Mouse (Mus musculus) heart, embryonic 13.5 days (tissue): ENCODE measurements around the gene Rangrf. TPM values are rescaled to one million over a fixed set of nuclear protein-coding genes. Genes with fewer than 3 reads are reported as not detected.
"Not testable (repeated sequence)": the region's sequence is repeated elsewhere in the genome, so short reads cannot be mapped to it uniquely, and the experiment has no call there.

Experiments used
- ATAC-seq: fragments of 200-750 bp; cut with Nextera tagmentation; 2 replicates; pipeline ENCODE4 v1.8.0; 2017; ENCODE audit warnings: moderate TSS enrichment; ENCODE audit not compliant: insufficient number of reproducible peaks, low FRiP score, low TSS enrichment; ENCODE audit errors: extremely low read depth
- H3K27ac ChIP-seq: fragments of 300-500 bp; sonication (generic); replicated peaks from 2 replicates; pipeline ENCODE4 v1.5.1; 2015; ENCODE audit warnings: moderate library complexity, mild to moderate bottlenecking, inconsistent platforms
- H3K27me3 ChIP-seq: fragments of 300-500 bp; sonication (generic); replicated peaks from 2 replicates; pipeline ENCODE4 v1.6.1; 2015; ENCODE audit warnings: mild to moderate bottlenecking, inconsistent platforms
- H3K36me3 ChIP-seq: fragments of 300-500 bp; sonication (generic); 2 replicates; pipeline ENCODE4 v1.6.1; 2015; ENCODE audit warnings: mild to moderate bottlenecking, inconsistent platforms
- H3K4me1 ChIP-seq: fragments of 300-500 bp; sonication (generic); 2 replicates; pipeline ENCODE4 v1.6.1; 2015; ENCODE audit warnings: inconsistent platforms
- H3K4me2 ChIP-seq: fragments of 300-500 bp; sonication (generic); 2 replicates; pipeline ENCODE4 v1.6.1; 2015; ENCODE audit warnings: inconsistent platforms, mild to moderate bottlenecking, moderate library complexity
- H3K4me3 ChIP-seq: fragments of 300-500 bp; sonication (generic); 2 replicates; pipeline ENCODE4 v1.5.1; 2015; ENCODE audit warnings: moderate library complexity, mild to moderate bottlenecking, inconsistent platforms
- H3K9ac ChIP-seq: fragments of 300-500 bp; sonication (generic); 2 replicates; pipeline ENCODE4 v1.6.1; 2015; ENCODE audit warnings: inconsistent platforms, mild to moderate bottlenecking, moderate library complexity
- H3K9me3 ChIP-seq: fragments of 300-500 bp; sonication (generic); 2 replicates; pipeline ENCODE4 v1.6.1; 2016; ENCODE audit warnings: inconsistent platforms
- WGBS: fragments of 180-500 bp; shearing (Covaris S2); methylation state at CpG from one replicate; pipeline ENCODE4 v1.1.7; 2015; ENCODE audit warnings: mixed read lengths; 5-methylcytosine and 5-hydroxymethylcytosine counted together
- polyA plus RNA-seq: library from polyadenylated mRNA; unstranded; fragments of >200 nt; fragmentation: Nextera tagmentation; extraction: Ambion mirVana; gene quantifications from 2 replicates; pipeline ENCODE4 v1.2.1, GENCODE M21; 2015

Gene Rangrf
- polyA plus RNA-seq, 1 experiment from 2014 or later = 67.9 TPM

DNA sequence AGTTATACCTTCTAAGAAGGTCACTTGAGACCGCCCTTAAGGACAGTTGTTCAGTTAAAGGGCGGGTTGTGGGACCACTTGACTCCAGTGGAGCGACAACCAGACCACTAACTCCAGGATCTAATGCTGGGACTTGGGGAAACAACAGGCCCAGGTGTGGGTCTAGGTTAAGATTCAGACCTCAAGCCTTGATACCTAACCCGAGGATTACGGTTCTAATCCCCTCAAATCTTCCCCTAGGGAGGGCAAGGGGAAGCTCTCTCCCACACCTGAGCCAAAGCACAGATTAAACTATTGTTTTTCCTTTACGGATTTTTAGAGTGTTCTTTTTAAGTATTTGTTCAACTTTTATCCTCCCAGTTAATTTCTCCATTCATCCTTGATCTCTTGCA, 930 bp downstream of the Rangrf start:
- peak overlapping the region; percentile 59 for H3K4me3 ChIP-seq
- no peaks in the 10 kb centered on the region for H3K9me3 ChIP-seq
- peaks cover 7% of the 10 kb centered on the region; the same call in 1 of the 2 replicates for H3K27me3 ChIP-seq
- no peaks in the 10 kb centered on the region for H3K36me3 ChIP-seq
- ATAC-seq = no peak
- H3K4me2 ChIP-seq = peak overlapping the region; percentile 69
- WGBS = 33% methylated on average over 6 of the region's 6 CpGs
- no peak overlapping the region for H3K27ac ChIP-seq
- H3K4me1 ChIP-seq = peaks cover 35% of the 10 kb centered on the region
- peak overlapping the region; percentile 74 for H3K9ac ChIP-seq

DNA sequence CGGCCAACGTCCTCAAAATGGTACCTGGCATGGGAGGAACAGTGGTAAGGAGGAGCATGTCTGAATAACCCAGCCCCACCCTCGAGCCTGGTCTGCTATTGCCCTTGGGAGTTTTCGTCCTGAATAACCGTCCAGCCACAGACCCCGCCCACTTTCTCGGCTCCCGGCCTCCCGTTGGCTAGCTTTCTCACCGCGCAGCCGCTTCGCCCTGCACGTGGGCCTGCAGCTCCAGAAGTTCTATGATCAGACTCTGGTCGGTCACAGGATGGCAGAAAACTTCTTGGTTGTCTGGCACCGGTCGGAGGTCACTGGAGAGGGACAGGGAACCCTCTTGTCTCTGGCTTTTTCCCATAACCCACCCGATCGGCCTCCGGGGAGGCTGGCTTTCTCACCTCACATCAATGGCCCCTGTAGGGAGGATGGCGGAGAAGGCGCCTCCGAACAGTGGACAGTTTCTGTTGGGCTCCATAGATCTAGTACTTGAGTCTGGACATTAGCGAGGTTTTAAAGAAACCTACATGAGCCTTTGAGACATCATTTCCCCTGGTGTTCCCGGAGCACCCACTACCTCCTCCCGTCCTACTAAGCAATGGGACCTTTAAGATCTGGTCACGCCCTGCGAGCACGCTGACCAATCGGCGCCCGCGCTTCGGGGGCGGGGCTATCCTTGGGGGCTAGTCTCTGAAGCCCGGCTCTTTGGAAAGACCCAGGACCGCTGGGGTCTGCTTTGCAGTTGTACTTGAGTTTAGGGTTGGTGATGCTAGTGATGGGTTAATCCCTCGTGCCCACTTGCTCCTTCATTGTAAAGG, 1.5 kb downstream of the Rangrf start:
- H3K4me1 ChIP-seq = peaks cover 38% of the 10 kb centered on the region
- 0% methylated on average over 38 of the region's 38 CpGs for WGBS
- peak; percentile 78 for ATAC-seq
- H3K27ac ChIP-seq = peak overlapping the region; percentile 20; the same call in 1 of the 2 replicates
- H3K36me3 ChIP-seq, H3K9me3 ChIP-seq: not testable (repeated sequence)
- H3K4me2 ChIP-seq = peak overlapping the region; percentile 69
- peak overlapping the region; percentile 59 for H3K4me3 ChIP-seq
- H3K9ac ChIP-seq = peak overlapping the region; percentile 74
- H3K27me3 ChIP-seq = peaks cover 13% of the 10 kb centered on the region; the same call in 1 of the 2 replicates

DNA sequence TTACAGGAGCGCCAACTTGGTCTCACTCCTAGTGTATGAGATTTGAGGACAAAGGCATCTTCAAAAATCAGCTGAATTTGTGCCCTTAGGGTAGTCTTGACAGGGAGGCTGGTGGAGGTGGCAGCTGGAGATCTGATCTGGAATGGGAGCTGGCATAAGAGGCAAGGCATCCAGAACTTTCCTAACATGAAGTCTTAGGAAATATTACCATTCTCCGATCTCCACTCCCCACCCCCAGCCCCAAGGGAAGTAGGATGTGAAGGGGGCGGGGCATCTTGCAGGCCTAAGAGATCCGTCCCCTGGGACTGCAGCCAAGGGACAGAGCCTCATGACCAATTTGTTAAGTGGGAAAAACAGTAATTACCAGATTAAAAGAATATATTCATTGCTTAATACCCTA, 4.8 kb downstream of the Rangrf start:
- H3K4me1 ChIP-seq = peaks cover 49% of the 10 kb centered on the region
- ATAC-seq = no peak
- no peak overlapping the region for H3K27ac ChIP-seq
- no peak overlapping the region for H3K4me2 ChIP-seq
- no peak overlapping the region for H3K9ac ChIP-seq
- H3K27me3 ChIP-seq = peaks cover 8% of the 10 kb centered on the region; the same call in 1 of the 2 replicates
- no peak overlapping the region for H3K4me3 ChIP-seq
- no peaks in the 10 kb centered on the region for H3K36me3 ChIP-seq
- WGBS = 70% methylated on average over 4 of the region's 4 CpGs
- no peaks in the 10 kb centered on the region for H3K9me3 ChIP-seq

DNA sequence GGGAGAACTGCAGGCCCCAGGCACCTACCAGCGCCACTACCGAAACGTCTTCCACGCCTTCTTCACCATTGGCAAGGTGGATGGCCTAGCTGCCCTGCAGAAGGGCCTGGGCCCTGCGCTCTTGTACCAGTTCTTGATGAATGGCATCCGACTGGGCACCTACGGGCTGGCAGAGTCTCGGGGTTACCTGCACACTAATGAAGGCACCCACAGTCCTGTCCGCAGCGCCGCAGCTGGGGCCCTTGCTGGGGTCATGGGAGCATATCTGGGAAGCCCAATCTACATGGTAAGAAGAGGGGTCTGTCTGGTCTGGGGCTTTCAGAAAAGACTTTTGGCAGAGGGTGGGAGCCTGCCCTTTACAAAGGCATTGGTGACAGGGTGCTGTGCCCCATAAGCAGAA, 6.2 kb downstream of the Rangrf start:
- 80% methylated on average over 11 of the region's 11 CpGs for WGBS

DNA sequence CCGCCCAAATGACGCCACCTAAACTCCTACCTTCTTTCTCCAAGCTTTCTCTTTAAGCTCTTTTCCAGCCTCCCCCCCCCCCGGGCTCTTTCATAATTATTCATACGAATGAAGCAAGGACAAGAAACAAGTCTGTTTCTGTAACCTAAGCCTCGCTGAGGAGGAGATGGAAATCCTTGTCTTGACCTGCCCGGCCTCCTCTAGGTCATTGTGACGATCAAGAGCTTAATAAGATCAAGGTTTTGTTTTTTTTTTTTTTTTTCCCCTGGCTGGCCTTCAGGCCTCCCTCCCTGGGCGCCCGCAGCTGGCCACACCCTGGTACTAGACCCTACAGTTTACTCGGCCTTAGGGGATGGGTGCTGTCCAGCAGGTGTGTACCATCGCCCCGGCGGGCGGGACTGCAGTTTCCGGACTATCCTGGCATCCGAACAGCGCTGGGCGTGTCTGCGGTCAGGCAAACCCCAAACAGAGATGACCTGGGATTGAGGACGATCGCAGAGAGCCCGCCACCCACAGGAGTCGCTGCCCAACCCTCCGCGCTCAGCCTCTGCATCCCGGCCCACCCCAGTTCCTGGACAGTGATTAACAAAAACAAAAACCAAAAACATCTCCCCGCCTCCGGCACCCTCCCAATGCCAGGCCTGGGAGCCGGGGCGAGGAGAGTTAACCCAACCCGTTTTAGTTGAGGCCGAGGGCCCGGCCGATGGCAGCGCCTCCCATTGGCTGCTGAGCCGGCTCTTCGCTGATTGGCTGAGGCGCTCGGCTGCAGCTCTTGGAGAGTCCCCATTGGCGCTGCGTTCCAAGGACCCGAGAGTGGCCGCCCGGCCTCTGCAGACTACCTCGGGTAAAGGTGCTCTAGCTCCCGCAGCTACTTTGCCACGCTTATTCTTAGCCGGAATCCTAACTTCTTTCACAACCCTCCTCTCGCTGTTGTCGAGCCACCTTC, 7.4 kb downstream of the Rangrf start, which contains the start of gene Slc25a35:
Gene Slc25a35, plus strand, starts transcription at position 795 of the 946 bp plus-strand sequence.
- Histone ChIP-seq H3K4me2 (peak within 1 kb of the TSS; percentile 96), H3K9ac (peak within 1 kb of the TSS; percentile 79), H3K27me3 (peaks cover 8% of the 10 kb centered on the region; the same call in 1 of the 2 replicates), H3K27ac (peak within 1 kb of the TSS; percentile 48; the same call in 1 of the 2 replicates), H3K4me3 (peak within 1 kb of the TSS; percentile 71), H3K9me3 (no peaks in the 10 kb centered on the region), H3K4me1 (peaks cover 41% of the 10 kb centered on the region), H3K36me3 (no peaks in the 10 kb centered on the region)
- peak; percentile 85 for ATAC-seq
- WGBS = under 1% methylated on average over 50 of the region's 50 CpGs

More for the DNA sequence above, 6.2 kb downstream of the Rangrf start:
- Histone ChIP-seq H3K9ac (peak overlapping the region; percentile 79), H3K4me3 (no peak overlapping the region; the same call in 1 of the 2 replicates), H3K4me1 (peaks cover 46% of the 10 kb centered on the region), H3K27ac (no peak overlapping the region), H3K4me2 (peak overlapping the region; percentile 96), H3K36me3 (no peaks in the 10 kb centered on the region), H3K9me3 (no peaks in the 10 kb centered on the region), H3K27me3 (peaks cover 8% of the 10 kb centered on the region; the same call in 1 of the 2 replicates)
- no peak for ATAC-seq

DNA sequence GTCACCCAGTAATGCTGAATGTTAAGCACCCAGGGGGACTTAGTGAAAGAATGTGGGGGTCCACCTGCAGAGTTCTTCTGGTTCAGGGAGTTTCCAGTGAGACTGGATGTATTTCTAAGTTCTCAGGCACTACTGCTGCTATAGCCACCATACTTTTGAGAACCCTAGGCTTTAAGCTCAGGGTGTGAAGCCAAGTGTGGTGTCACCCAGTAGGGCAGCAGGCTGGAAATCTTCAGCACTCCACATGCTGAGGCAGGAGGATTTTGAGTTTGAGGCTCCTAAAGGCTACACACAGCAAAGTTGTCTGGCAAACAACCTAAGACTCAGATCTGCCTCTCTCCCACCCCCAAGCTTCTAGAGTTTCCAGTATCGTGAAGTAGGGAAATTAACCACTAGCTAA, 8.4 kb downstream of the Rangrf start:
- 0 out of 2 replicates have a peak overlapping the region, but pooled peaks have one; percentile 71 for H3K4me3 ChIP-seq
- no peak for ATAC-seq
- H3K36me3 ChIP-seq = no peaks in the 10 kb centered on the region
- peak overlapping the region; percentile 96; the same call in 1 of the 2 replicates for H3K4me2 ChIP-seq
- H3K4me1 ChIP-seq = peaks cover 32% of the 10 kb centered on the region
- no peaks in the 10 kb centered on the region for H3K9me3 ChIP-seq
- no peak overlapping the region for H3K9ac ChIP-seq
- WGBS = 45% methylated on average over 1 of the region's 1 CpGs
- no peak overlapping the region for H3K27ac ChIP-seq
- H3K27me3 ChIP-seq = peaks cover 8% of the 10 kb centered on the region; the same call in 1 of the 2 replicates

DNA sequence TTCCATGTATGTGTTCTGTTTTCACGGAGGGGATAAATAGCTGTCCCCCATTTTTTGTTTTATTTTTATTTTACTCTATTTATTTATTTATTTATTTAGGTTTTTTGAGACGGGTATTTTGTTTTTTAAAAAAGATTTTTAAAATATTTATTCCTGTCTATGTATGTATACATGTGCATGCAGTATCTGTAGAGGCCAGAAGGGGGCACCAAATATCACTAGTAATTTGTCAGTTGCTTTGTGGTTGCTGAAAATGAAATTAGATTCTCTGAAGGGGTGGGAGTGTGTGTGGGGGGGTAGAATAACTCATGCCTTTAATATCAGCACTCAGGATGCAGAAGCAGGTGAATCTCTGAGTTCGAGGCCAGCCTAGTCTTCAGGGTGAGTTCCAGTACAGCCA, 9.1 kb downstream of the Rangrf start:
- Histone ChIP-seq H3K36me3 (no peaks in the 10 kb centered on the region), H3K27me3 (peaks cover 8% of the 10 kb centered on the region; the same call in 1 of the 2 replicates), H3K4me3 (no peak overlapping the region), H3K9ac (no peak overlapping the region), H3K4me2 (no peak overlapping the region), H3K27ac (no peak overlapping the region), H3K9me3 (no peaks in the 10 kb centered on the region), H3K4me1 (peaks cover 25% of the 10 kb centered on the region)
- WGBS = 23% methylated on average over 3 of the region's 3 CpGs
- ATAC-seq = no peak

DNA sequence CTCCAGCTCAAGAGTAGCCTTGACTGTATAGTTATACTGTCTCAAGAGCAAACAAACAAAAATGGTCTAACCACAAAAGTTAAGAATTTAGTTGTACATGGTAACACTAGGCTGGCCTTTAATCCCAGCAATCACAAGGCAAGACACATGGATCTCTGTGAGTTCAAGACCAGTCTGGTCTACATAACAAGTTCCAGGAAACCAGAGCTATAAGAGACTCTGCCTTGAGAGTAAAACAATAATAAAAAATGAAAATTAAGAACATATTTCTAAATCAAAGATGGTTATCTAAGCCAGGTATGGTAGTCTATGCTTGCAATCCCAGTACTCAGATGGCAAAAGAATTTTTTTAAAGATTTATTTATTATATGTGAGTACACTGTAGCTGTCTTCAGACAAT, 9.9 kb downstream of the Rangrf start:
- H3K9ac ChIP-seq = no peak overlapping the region
- H3K4me1 ChIP-seq = peaks cover 17% of the 10 kb centered on the region
- no peak overlapping the region for H3K27ac ChIP-seq
- H3K27me3 ChIP-seq = peaks cover 8% of the 10 kb centered on the region; the same call in 1 of the 2 replicates
- no peak for ATAC-seq
- no peaks in the 10 kb centered on the region for H3K9me3 ChIP-seq
- H3K36me3 ChIP-seq = no peaks in the 10 kb centered on the region
- no peak overlapping the region for H3K4me3 ChIP-seq
- H3K4me2 ChIP-seq = no peak overlapping the region

DNA sequence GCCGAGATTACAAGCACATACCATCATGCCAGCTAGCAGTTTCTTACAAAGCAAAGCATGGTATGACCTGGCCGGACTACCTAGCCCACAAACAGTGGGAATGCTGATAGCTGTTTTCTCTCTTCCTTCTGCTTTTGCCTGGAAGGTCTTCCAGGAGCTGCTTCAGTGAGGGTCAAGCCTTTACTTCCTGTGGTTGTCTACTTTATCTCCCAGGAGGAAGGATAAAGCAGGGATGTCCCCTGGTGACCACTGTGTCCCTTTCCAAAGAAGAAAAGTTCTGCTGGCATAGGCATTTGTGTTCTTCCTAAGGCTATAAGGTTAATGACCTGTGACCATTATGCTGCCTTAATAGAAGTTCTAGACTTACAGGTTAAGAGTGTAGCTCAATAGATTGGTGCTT, 11.6 kb downstream of the Rangrf start:
- H3K4me1 ChIP-seq = peaks cover 11% of the 10 kb centered on the region
- H3K9ac ChIP-seq = no peak overlapping the region
- H3K27ac ChIP-seq = no peak overlapping the region
- H3K4me2 ChIP-seq = no peak overlapping the region
- 63% methylated on average over 2 of the region's 2 CpGs for WGBS
- H3K4me3 ChIP-seq = no peak overlapping the region
- no peak for ATAC-seq
- H3K36me3 ChIP-seq = no peaks in the 10 kb centered on the region
- peaks cover under 1% of the 10 kb centered on the region; the same call in 1 of the 2 replicates for H3K27me3 ChIP-seq
- H3K9me3 ChIP-seq = no peaks in the 10 kb centered on the region

DNA sequence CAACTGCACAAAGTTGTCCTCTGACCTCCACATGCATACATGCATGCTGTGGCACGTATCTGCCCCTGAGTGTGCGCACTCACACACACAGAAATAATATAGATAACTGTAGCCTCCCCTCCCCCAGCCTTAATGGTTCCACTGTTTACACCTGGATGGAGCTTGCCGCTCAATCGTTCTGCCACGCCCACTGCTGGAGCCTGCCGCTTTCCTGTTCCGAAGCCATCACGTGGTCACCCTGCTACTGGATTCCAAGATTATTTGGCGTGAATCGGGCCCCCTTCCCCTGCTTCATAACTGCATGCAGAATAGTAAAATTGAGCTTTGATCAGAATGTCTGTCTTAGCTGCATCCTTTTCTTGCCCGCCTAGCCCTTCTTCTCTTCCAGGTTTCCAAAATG, 12.8 kb downstream of the Rangrf start:
- not testable (repeated sequence) for H3K27ac ChIP-seq, H3K4me3 ChIP-seq, H3K36me3 ChIP-seq, H3K27me3 ChIP-seq, H3K9me3 ChIP-seq, H3K4me1 ChIP-seq, H3K9ac ChIP-seq, H3K4me2 ChIP-seq, ATAC-seq
- 22% methylated on average over 11 of the region's 11 CpGs for WGBS

DNA sequence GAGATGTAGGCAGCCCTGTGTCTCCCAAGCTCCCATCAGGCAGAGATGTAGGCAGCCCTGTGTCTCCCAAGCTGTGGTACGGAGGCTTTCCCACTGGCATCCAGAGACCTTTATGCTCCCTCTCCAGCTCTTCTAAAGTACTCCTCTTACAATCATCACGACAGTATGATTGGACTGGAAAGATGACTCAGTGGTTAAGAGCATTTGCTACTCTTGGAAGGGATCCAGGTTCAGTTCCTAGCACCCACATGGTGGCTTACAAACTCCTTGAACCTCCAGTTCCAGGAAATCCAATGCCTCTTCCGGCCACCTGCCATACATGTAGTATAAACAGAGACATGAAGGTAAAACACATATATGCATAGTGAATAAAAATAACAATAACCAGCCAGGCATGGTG, 13.4 kb downstream of the Rangrf start:
- Histone ChIP-seq H3K4me3 (no peak overlapping the region), H3K27ac (no peak overlapping the region), H3K27me3 (peaks cover 9% of the 10 kb centered on the region), H3K4me2 (no peak overlapping the region), H3K36me3 (no peaks in the 10 kb centered on the region), H3K9ac (no peak overlapping the region), H3K9me3 (no peaks in the 10 kb centered on the region), H3K4me1 (no peaks in the 10 kb centered on the region)
- no peak for ATAC-seq
- 59% methylated on average over 3 of the region's 3 CpGs for WGBS
